Mouse (Mus musculus): ENCODE measurements around the gene Ttll11.

Ttll11 gene

DNA sequence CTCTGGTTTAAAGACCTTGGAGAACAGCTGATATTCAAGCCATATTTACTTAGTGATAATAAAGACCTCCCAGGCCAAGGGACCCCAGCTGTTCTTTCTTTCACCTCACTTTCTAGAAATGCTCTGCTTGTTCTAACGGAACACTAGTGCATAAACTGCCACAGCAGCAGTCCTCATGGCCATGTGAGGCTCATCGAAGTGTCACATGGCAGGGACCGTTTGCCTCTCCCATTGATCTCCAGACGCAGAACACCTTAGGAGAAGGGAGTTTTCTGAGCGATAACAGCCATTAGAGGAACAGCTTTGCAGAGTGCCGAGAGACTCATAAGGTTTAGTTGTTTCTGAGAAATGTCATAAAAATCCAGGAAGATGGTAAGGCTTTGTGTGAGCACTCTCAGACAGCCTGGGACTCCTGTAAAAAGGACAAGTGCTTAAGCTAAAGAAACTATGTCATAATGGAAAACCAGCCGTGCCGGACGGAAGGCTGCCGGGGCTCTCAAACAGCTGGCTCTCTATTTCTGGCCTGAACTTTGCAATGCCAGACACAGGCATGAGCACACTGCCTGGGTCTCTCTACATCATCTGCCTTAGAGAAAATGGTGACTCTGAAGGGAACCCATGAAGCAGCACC, 13.7 kb downstream of the Ttll11 start:
- DNase-seq (ENCODE audit: low read depth, low spot score): no peak

DNA sequence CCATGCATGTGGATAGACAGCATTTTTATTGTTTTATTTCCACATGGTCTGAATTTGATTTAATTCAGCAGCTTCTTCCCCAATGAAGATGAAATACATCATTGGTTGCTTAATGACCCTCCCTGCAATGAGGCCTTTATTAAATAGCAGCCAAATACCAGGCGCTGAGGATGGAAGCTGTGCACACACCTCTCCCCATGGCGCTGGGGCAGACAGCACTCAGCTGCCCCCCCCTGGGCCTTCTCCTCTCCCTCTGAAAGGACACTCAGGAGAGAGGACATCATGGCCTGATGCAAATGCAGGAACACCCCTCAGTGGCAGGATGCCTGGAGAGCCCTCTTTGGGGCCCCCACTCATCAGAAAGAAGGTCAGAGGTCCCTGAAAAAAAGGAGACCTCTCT, 16.4 kb downstream of the Ttll11 start:
- DNase-seq (ENCODE audit: low read depth, low spot score): no peak

DNA sequence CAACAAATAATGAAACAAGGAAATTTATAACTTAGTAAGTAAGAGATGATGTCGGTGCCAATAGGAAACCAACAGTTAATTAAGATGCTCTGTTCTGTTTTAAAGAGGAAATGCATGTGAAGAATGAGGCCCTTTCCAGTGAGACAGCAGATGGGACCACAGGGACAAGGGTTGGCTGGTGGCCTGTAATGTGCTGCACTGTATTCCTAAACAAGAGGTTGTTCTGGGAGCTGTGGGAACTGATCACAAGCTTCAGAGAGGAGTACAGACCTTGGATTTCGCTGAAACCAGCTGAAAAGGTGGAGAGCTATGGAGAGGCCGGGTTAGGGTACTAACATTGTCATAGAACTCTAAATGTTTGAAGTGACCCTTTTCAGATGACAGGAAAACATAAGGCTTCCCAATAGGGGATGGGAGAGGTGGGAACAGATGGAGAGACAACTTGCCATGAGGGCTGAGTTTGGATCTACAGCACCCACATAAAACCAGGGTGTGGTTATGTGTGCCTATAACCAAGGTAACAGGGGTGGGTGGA, 18.1 kb downstream of the Ttll11 start:
- no peak for DNase-seq (ENCODE audit: low read depth, low spot score)

- DNase-seq (ENCODE audit: low read depth, low spot score): no peak
These were observed 22.1 kb downstream of the Ttll11 start for GRCm38 (mm10) chr2:35957471-35958140.

GRCm38 (mm10) chr2:35955211-35955610, 24.5 kb downstream of the Ttll11 start:
- DNase-seq (ENCODE audit: low read depth, low spot score): no peak

DNA sequence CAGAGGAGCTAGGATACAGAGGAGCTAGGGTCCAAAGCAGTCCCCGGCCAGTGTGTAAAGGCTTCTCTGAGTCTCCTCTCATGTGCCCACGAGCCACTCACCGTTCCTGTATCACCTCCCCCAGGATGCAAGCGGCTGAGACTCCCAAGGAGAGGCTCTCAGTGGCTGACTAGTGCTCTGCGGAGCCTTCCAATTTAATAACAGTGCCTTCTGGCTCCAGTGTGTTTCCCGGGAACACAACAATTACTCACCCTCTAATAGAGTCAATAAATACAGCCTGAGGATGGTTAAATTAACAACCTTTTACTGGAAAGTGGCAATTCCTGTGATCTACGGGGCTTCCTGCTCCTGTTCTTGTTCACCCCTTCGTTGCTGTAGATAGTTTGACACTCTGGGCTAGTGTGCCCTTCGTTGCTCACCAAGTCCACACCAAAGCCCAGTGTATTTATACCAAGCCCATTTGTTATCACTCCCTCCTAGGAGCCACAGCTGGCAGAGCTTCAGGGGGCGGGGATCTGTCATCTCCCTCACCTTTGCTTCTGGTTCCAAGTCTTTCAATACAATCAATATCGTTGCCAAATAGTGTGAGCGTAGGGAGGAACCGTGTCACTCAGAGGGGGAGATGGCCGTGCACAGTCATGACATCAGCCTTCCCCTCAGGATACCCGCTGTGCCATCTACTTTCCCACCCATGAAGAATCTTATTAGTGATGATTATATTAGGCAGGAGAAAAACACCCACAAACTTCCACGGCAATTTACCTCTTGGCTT, 27.3 kb downstream of the Ttll11 start:
- no peak for DNase-seq (ENCODE audit: low read depth, low spot score)

DNA sequence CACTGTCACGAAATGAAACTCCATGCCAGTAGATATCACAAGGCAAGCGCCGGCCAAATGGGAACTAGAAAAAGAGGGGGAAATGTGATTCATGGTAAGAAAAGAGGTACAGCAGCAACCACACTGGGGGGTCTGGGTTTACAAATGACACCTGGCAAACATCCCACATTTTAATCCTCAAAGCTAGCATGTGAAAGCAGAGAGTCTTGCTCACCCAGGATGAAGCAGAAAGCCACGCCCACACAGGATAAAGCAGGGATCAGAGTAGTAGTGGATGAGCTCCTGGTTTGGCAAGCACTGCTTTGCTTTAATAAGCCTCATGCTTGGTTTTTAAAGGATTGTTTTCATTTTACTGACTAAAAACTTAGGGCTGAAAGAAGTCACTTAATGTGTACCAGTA, 34.8 kb downstream of the Ttll11 start:
- DNase-seq (ENCODE audit: low read depth, low spot score): no peak

DNA sequence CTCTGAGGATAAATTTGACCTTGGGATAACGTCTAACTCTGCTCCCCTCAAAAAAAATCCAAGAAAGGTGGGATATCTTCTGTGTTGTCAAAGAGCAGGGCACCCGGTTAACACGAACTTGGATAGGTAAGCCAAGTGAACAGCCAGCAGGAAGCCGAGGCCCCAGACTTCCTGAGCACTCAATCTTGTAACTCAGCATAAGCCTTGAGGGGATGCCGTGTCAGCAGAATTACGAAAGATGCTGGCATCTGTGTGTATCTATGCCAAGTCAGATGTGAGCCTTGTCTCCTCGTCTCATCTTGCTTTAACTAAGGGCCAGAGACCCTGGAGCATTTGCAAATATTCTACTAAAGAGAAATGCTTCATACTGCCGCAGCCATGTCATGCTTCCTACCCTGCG, 36.8 kb downstream of the Ttll11 start:
- no peak for DNase-seq (ENCODE audit: low read depth, low spot score)

DNA sequence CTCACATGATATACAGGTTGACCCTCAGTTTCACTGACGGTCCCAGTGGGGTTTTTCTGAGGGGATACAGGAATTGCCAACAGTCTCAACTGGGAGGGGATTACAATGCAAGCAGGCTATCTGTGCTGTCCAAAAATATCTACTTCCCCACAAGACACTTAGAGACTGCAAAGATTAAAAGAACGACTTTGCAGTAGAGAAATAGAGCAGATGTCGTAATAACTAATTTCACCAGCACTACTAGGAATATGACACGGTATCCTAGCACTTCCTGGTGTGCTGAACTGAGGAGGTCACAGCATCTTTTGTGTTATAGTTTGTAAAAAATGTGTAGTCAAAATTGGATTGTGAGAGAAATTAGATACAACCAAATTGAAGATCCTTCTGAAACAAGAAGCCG, 44.7 kb downstream of the Ttll11 start:
- no peak for DNase-seq (ENCODE audit: low read depth, low spot score)

DNA sequence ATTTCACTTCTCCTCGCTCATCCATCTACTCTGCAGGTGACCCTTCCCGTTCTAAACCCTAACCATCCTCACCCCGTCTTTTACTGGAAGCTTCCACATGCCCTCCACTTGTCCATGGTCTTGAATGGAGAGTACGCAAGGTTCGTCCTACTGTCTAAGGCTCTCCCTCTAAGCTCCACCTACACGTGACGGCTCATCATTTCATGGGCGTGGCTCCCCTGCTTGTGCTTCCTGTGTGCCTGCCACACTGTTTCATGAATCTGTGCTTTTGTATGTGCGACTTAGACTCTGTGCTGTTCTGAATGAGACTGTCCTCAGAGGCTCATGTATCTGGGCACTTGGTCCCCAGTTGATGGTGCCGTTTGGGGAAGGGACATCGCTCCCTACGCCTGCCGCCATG, 46.6 kb downstream of the Ttll11 start:
- DNase-seq (ENCODE audit: low read depth, low spot score): no peak

DNA sequence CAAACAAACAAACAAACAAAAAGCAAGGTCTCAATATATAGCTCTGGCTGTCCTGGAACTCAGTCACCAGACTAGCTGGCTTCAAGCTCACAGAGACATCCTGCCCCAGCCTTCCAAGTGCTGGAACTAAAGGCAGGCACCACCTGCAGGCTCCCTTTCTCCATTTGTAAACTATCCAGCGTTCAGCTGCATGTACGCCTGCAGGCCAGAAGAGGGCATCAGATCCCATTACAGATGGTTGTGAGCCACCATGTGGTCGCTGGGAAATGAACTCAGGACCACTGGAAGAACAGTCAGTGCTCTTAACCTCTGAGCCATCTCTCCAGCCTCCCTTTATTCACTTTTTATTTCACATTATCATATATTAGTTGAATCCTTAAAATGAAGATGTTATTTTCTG, 48.1 kb downstream of the Ttll11 start:
- DNase-seq (ENCODE audit: low read depth, low spot score): no peak

DNA sequence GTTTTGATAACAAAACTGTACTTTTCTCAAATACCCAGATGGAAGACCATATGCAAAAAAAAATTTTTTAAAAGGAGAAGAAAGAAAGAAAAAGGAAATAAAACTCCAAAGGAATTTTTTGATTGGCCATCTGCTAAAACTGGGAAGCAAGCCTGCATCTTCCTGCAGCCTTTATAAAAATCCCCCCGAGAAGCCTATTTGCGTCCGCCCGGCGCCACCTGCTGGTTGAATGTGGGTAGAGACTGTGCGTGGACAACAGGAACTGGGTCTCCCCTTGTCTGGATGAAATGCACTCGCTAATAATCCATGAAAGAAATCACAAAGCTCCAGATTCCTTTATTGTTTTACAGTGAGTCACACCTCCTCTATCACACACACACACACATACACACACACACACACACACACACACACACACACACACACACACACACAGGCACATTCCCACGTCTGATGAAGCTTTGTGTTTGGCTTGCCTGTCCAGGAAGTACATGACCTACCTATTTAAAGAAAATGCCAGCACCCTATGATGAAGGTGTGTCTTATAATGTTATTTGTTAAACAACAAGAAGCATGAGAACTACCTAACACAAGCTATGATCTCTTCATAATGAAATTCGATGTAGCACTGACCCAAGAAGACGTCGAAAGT, 49.1 kb downstream of the Ttll11 start:
- DNase-seq (ENCODE audit: low read depth, low spot score): no peak

- no peak for DNase-seq (ENCODE audit: low read depth, low spot score)
These were observed 51.6 kb downstream of the Ttll11 start for GRCm38 (mm10) chr2:35928133-35928532.

GRCm38 (mm10) chr2:35924947-35925346, 54.8 kb downstream of the Ttll11 start:
- DNase-seq (ENCODE audit: low read depth, low spot score): no peak

DNA sequence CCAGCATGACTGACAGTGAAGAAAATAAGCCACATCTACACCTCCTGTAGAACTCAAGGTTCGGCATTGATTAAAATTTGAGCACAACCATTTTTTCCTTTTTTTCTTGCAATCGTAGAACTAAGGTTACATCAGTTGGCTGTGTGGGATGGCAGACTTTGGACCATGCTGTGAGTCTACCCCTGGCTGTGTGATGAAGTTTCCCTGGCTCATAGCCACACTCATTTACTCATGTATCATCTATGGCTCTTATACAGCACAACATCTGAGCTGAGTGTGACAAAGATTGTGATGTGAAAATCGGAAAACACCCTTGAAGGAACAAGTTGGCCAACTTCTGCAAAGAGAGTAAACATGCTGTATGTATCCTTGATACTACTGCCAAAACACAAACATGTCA, 56.8 kb downstream of the Ttll11 start:
- no peak for DNase-seq (ENCODE audit: low read depth, low spot score)

DNA sequence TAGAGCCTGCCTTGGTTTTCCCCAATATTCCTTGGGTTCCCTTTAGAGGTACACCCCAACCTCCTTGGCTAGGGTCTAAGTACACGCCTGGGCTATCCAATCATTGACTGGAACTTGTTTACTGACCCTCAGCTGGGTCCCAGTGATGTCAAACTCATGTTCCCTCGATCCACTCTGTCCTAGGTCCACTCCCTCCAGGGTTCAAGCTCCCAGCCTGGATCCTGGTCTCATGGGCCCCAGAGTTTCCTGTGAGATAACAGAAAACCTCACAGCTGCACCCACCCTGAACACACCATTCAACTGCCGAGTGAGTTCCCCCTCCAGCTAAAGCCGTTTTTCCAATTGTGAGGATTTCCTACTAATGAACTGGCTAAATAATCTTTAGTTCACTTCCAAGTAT, 67.6 kb downstream of the Ttll11 start:
- no peak for DNase-seq (ENCODE audit: low read depth, low spot score)

DNA sequence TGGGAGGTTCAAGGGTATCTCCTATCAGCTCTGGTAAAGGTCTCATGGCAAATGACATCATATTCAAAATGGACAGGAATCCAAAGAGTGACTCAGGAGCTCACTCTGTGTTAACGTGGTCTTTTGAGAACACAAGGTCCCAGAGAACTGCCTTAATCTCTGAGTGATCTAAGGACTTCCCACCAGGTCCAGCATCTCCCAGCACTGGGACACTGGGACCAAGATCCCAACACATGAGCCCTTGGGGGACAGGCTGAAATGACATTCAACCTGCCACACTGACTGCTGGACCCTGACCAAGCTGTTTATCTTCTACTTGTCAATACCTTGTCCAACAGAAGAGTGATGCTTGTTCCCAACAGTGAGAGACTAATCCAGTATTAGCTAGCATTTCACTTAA, 68.0 kb downstream of the Ttll11 start:
- DNase-seq (ENCODE audit: low read depth, low spot score): no peak

GRCm38 (mm10) chr2:35910740-35911139, 69.0 kb downstream of the Ttll11 start:
- no peak for DNase-seq (ENCODE audit: low read depth, low spot score)

DNA sequence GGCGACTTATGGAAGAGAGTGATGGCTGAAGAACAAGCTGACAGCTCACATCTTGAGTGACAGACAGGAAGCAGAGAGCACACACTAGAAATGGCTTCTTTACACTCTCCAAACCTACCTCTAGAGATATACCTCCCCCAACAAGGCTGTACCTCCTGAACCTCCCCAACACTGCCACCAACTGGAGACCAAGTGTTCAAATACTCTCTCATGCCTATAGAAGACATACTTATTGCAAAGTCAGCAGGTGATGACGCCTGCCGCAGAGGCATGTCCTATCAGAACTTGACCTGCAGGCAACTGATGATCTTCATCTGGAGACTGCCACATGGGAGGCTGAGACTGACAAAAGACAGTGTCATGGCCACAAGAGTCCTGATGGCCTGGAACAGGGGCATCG, 70.4 kb downstream of the Ttll11 start:
- DNase-seq (ENCODE audit: low read depth, low spot score): no peak

- no peak for DNase-seq (ENCODE audit: low read depth, low spot score)
These were observed 72.1 kb downstream of the Ttll11 start for GRCm38 (mm10) chr2:35907578-35907977.

- DNase-seq (ENCODE audit: low read depth, low spot score): peak; percentile 34
These were observed 73.4 kb downstream of the Ttll11 start for GRCm38 (mm10) chr2:35906174-35906798.

- no peak for DNase-seq (ENCODE audit: low read depth, low spot score)
These were observed 78.9 kb downstream of the Ttll11 start for GRCm38 (mm10) chr2:35900845-35901244.
